Mouse (Mus musculus) lung, postnatal 0 days (tissue): ENCODE results near the gene Eda.

Source experiments
- CTCF ChIP-seq: IDR thresholded peaks from 2 replicates; pipeline ENCODE4 v1.5.1; 2016; ENCODE audit warnings: antibody characterized with exemption, mild to moderate bottlenecking
- EP300 ChIP-seq: IDR thresholded peaks from 2 replicates; pipeline ENCODE4 v1.6.1; 2016; ENCODE audit warnings: antibody characterized with exemption, mild to moderate bottlenecking, control low read depth

GRCm38 (mm10) chrX:100195286-100195685, 219.9 kb downstream of the Eda start:
- no peak for TF ChIP-seq CTCF
- TF ChIP-seq EP300, result no peak
